13 mouse cellular contexts compared by ENCODE assay signal in the genomic region with DNA sequence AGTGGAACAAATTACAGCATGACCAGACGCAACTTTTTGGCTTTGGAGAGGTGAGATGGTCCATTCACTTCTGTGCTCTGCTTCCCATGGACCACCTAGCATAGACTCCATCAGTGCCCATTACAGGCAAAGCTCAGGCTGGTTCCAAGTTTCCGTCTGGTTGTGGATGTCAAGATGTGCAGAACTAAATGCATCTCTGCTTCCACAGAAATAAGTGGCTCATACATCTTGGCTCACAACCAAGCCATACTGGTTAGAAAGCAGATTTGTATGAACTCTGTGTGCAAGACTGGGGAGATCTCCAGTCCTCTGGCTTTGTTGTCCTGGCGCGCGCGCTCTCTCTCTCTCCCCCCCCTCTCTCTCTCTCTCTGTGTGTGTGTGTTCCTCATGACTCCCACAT.
"Had no signal": no experiment of that assay in that cellular context is flagged by ENCODE, and none has a peak within 500 bp of the region (broad histone marks: within the 10 kb centered on the region; RNA-seq: fewer than 3 reads in every experiment).

No protein-coding gene starts in this region.

- H3K4me1 ChIP-seq: kidney, embryonic 15.5 days; liver, embryonic 13.5 days; megakaryocyte, embryonic 14.5 days; midbrain, embryonic 10.5 days had no signal

- H3K36me3 ChIP-seq: kidney, embryonic 15.5 days; liver, embryonic 13.5 days; midbrain, embryonic 10.5 days had no signal

- ATAC-seq: midbrain, embryonic 16.5 days had no signal

- H3K9ac ChIP-seq: kidney, embryonic 15.5 days; liver, embryonic 13.5 days had no signal

- H3K27ac ChIP-seq: kidney, embryonic 15.5 days; liver, embryonic 13.5 days; midbrain, embryonic 10.5 days had no signal

- H3K27me3 ChIP-seq: kidney, embryonic 15.5 days; liver, embryonic 13.5 days; megakaryocyte, embryonic 14.5 days had no signal

- H3K4me3 ChIP-seq: kidney, embryonic 15.5 days; liver, embryonic 13.5 days; megakaryocyte, embryonic 14.5 days; midbrain, embryonic 10.5 days had no signal

- DNase-seq: kidney, adult 8-10 months; kidney, postnatal 10 days; kidney, postnatal 36 days; liver, embryonic 13.5 days; lung, adult 2 months; lung, postnatal 10 days; lung, postnatal 36 days; thymus, adult 18-20 months; thymus, postnatal 36 days had no signal

- H3K9me3 ChIP-seq: kidney, embryonic 15.5 days; liver, embryonic 13.5 days; midbrain, embryonic 10.5 days had no signal

- H3K4me2 ChIP-seq: kidney, embryonic 15.5 days; liver, embryonic 13.5 days had no signal
